Comparison of ENCODE assay signal across 7 mouse cellular contexts in the genomic region with DNA sequence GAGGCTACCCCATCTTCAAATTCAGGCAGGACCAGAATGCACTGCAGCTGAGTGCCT. TPM values are rescaled to one million over a fixed set of nuclear protein-coding genes. Genes with fewer than 3 reads are reported as not detected.
DNase-seq lines count a peak whose midpoint lies in the region; ATAC-seq and TF ChIP-seq lines count a peak whose summit lies in the region.

A gene (minus strand): TSS at position 35 of the 57 bp plus-strand sequence.

- no peak for TF ChIP-seq EP300 in CH12.LX (IDR thresholded peaks at IDR 0.05; ENCODE audit: low read length)

- no peak for DNase-seq in CH12.LX (ENCODE audit: extremely low read depth)
- DNase-seq in ES-E14 (ENCODE audit: low read depth, low spot score): no peak
- no peak for DNase-seq in hindbrain, embryonic 14.5 days (ENCODE audit: low spot score)
- no peak for DNase-seq in testis, postnatal 14 days (ENCODE audit: low spot score)
- DNase-seq in urinary bladder, postnatal 10 days (ENCODE audit: low spot score): no peak

- H3K9me3 ChIP-seq in CH12.LX (replicated peaks; ENCODE audit: low read length) (no peaks in the 10 kb centered on the region), ES-E14 (ENCODE audit: control insufficient read depth, insufficient read depth, low read depth, low read length) (no peaks in the 10 kb centered on the region)
- H3K9me3 ChIP-seq in forebrain, embryonic 16.5 days (ENCODE audit: control insufficient read depth, low read length): no peaks in the 10 kb centered on the region
- no peaks in the 10 kb centered on the region for H3K9me3 ChIP-seq in hindbrain, embryonic 14.5 days (ENCODE audit: control insufficient read depth, low read length)
- H3K9me3 ChIP-seq in liver, embryonic 16.5 days (replicated peaks; ENCODE audit: control insufficient read depth, low read length): no peaks in the 10 kb centered on the region

- H3K4me3 ChIP-seq in CH12.LX (replicated peaks in 1 of 3; ENCODE audit: low read depth in 2 of 3, low read length in 2 of 3, poor library complexity in 1 of 3) (peak within 1 kb of the TSS; percentile 77 to 89 (median 87)), ES-E14 (ENCODE audit: insufficient read depth in 1 of 2, low read depth in 1 of 2, low read length in 2 of 2, poor library complexity in 1 of 2, severe bottlenecking in 1 of 2) (peak within 1 kb of the TSS; percentile 76 to 87)
- peak within 1 kb of the TSS; percentile 65 for H3K4me3 ChIP-seq in forebrain, embryonic 16.5 days (replicated peaks; ENCODE audit: low read length)
- H3K4me3 ChIP-seq in hindbrain, embryonic 14.5 days (replicated peaks; ENCODE audit: low read length): peak within 1 kb of the TSS; percentile 56
- peak within 1 kb of the TSS; percentile 88 for H3K4me3 ChIP-seq in liver, embryonic 16.5 days (ENCODE audit: low read depth, low read length)

- in situ Hi-C loops in CH12.LX (cut with MboI; ENCODE audit: low pct_ligation_motif_present, low pct_unique_long_range_greater_than_20kb, low sequenced_read_pairs) (no loop called here), ES-E14 (cut with MboI; ENCODE audit: low sequenced_read_pairs in 2 of 2, unreplicated experiment in 2 of 2) (no loop called here)

- peak within 1 kb of the TSS; percentile 57 for H3K27ac ChIP-seq in CH12.LX (ENCODE audit: insufficient read depth, low read depth)
- no peak within 1 kb of the TSS for H3K27ac ChIP-seq in ES-E14 (ENCODE audit: insufficient read depth, low read depth, low read length, poor library complexity, severe bottlenecking)
- H3K27ac ChIP-seq in forebrain, embryonic 16.5 days (ENCODE audit: low read length): peak within 1 kb of the TSS; percentile 80
- H3K27ac ChIP-seq in hindbrain, embryonic 14.5 days: peak within 1 kb of the TSS; percentile 87
- H3K27ac ChIP-seq in liver, embryonic 16.5 days (ENCODE audit: low read length): peak within 1 kb of the TSS; percentile 75

- no peak for TF ChIP-seq RAD21 in CH12.LX (IDR thresholded peaks at IDR 0.05; ENCODE audit: low read depth, low read length)

- H3K36me3 ChIP-seq in CH12.LX (replicated peaks in 1 of 2; ENCODE audit: control insufficient read depth in 1 of 2, insufficient read depth in 1 of 2, low read length in 1 of 2) (peaks cover 45 to 69% of the 10 kb centered on the region in 2 experiments), ES-E14 (ENCODE audit: control insufficient read depth, insufficient read depth, low read length, poor library complexity, severe bottlenecking) (peaks cover 35% of the 10 kb centered on the region)
- H3K36me3 ChIP-seq in forebrain, embryonic 16.5 days (ENCODE audit: control insufficient read depth, insufficient read depth): peaks cover 4% of the 10 kb centered on the region; the same call in 1 of the 2 replicates
- peaks cover 78% of the 10 kb centered on the region for H3K36me3 ChIP-seq in hindbrain, embryonic 14.5 days (replicated peaks; ENCODE audit: control insufficient read depth, insufficient read depth)
- peaks cover 31% of the 10 kb centered on the region for H3K36me3 ChIP-seq in liver, embryonic 16.5 days (ENCODE audit: control insufficient read depth, insufficient read depth)

- no peak for ATAC-seq in forebrain, embryonic 16.5 days
- no peak for ATAC-seq in hindbrain, embryonic 14.5 days (ENCODE audit: low FRiP score)
- no peak for ATAC-seq in liver, embryonic 16.5 days (ENCODE audit: low read depth)

- H3K27me3 ChIP-seq in CH12.LX (replicated peaks): no peaks in the 10 kb centered on the region
- H3K27me3 ChIP-seq in forebrain, embryonic 16.5 days (replicated peaks; ENCODE audit: control insufficient read depth, insufficient read depth, low read length): no peaks in the 10 kb centered on the region
- no peaks in the 10 kb centered on the region for H3K27me3 ChIP-seq in hindbrain, embryonic 14.5 days (ENCODE audit: control insufficient read depth, insufficient read depth, low read length)
- H3K27me3 ChIP-seq in liver, embryonic 16.5 days (ENCODE audit: control insufficient read depth, insufficient read depth, low read depth, low read length): no peaks in the 10 kb centered on the region

- TF ChIP-seq POLR2A in CH12.LX (IDR thresholded peaks at IDR 0.05; ENCODE audit: low read depth, low read length): no peak

- peak within 1 kb of the TSS; percentile 71 for H3K4me2 ChIP-seq in CH12.LX (ENCODE audit: insufficient read depth, low read depth, poor library complexity, severe bottlenecking)
- H3K4me2 ChIP-seq in forebrain, embryonic 16.5 days (ENCODE audit: low read length): peak within 1 kb of the TSS; percentile 92
- peak within 1 kb of the TSS; percentile 92 for H3K4me2 ChIP-seq in hindbrain, embryonic 14.5 days (replicated peaks)
- peak within 1 kb of the TSS; percentile 97 for H3K4me2 ChIP-seq in liver, embryonic 16.5 days (ENCODE audit: low read depth, low read length)

- dilution Hi-C loops in CH12.LX (cut with MboI; ENCODE audit: extremely low pct_ligation_motif_present, extremely low pct_unique_long_range_greater_than_20kb, low sequenced_read_pairs): no loop called here

- H3K4me1 ChIP-seq in CH12.LX (ENCODE audit: control insufficient read depth in 1 of 2, insufficient read depth in 2 of 2) (peaks cover 21 to 66% of the 10 kb centered on the region in 2 experiments), ES-E14 (ENCODE audit: control insufficient read depth in 2 of 2, insufficient read depth in 2 of 2, low read length in 2 of 2, poor library complexity in 1 of 2) (peaks cover 0 to 1% of the 10 kb centered on the region in 2 experiments; a peak in 1 of 4 replicates)
- H3K4me1 ChIP-seq in forebrain, embryonic 16.5 days (replicated peaks; ENCODE audit: control insufficient read depth, insufficient read depth, low read length): peaks cover 19% of the 10 kb centered on the region
- H3K4me1 ChIP-seq in hindbrain, embryonic 14.5 days (replicated peaks; ENCODE audit: control insufficient read depth, insufficient read depth, low read length): peaks cover 16% of the 10 kb centered on the region
- H3K4me1 ChIP-seq in liver, embryonic 16.5 days (ENCODE audit: control insufficient read depth, low read depth, low read length): peaks cover 22% of the 10 kb centered on the region

- no peak for TF ChIP-seq CTCF in CH12.LX (conservative IDR thresholded peaks at IDR 0.05 in 1 of 2, IDR thresholded peaks at IDR 0.05 in 1 of 2; ENCODE audit: low read depth in 2 of 2, low read length in 2 of 2)

- peak within 1 kb of the TSS; percentile 90 for H3K9ac ChIP-seq in CH12.LX (ENCODE audit: insufficient read depth, low read depth)
- H3K9ac ChIP-seq in ES-E14 (ENCODE audit: insufficient read depth, low read depth, low read length, poor library complexity, severe bottlenecking): peak within 1 kb of the TSS; percentile 86
- H3K9ac ChIP-seq in forebrain, embryonic 16.5 days (replicated peaks; ENCODE audit: low read depth, low read length): peak within 1 kb of the TSS; percentile 85
- peak within 1 kb of the TSS; percentile 86 for H3K9ac ChIP-seq in hindbrain, embryonic 14.5 days
- peak within 1 kb of the TSS; percentile 85 for H3K9ac ChIP-seq in liver, embryonic 16.5 days (ENCODE audit: low read depth, low read length)

- peaks cover 15% of the 10 kb centered on the region for H3K79me2 ChIP-seq in CH12.LX (replicated peaks; ENCODE audit: control insufficient read depth, extremely low read depth, insufficient read depth, poor library complexity, severe bottlenecking)

TF ChIP-seq in CH12.LX, 34 proteins besides CTCF, POLR2A, EP300 and RAD21:
- no peak for TF ChIP-seq MAFK (IDR thresholded peaks at IDR 0.05; ENCODE audit: insufficient replicate concordance, low read length)
- no peak for TF ChIP-seq ELF1 (IDR thresholded peaks at IDR 0.05; ENCODE audit: low read depth, low read length)
- TF ChIP-seq HCFC1 (IDR thresholded peaks at IDR 0.05; ENCODE audit: low read depth, low read length): no peak
- TF ChIP-seq NRF1 (IDR thresholded peaks at IDR 0.05; ENCODE audit: low read depth, low read length): no peak
- no peak for TF ChIP-seq MXI1 (IDR thresholded peaks at IDR 0.05; ENCODE audit: low read depth, low read length)
- no peak for TF ChIP-seq MEF2A (IDR thresholded peaks at IDR 0.05; ENCODE audit: borderline replicate concordance, low read depth, low read length)
- no peak for TF ChIP-seq PAX5 (IDR thresholded peaks at IDR 0.05; ENCODE audit: low read length)
- no peak for TF ChIP-seq ZNF384 (IDR thresholded peaks at IDR 0.05; ENCODE audit: low read depth, low read length)
- no peak for TF ChIP-seq ZC3H11A (IDR thresholded peaks at IDR 0.05; ENCODE audit: low read depth, low read length)
- TF ChIP-seq ZKSCAN1 (IDR thresholded peaks at IDR 0.05; ENCODE audit: borderline replicate concordance, low read depth, low read length): no peak

TF ChIP-seq in ES-E14, 5 proteins besides CTCF, POLR2A, EP300 and RAD21:
- TF ChIP-seq MAFK (IDR thresholded peaks at IDR 0.05; ENCODE audit: insufficient read depth, low read depth, low read length) (no peak), HCFC1 (IDR thresholded peaks at IDR 0.05; ENCODE audit: borderline replicate concordance, insufficient read depth, low read length) (no peak), CHD2 (IDR thresholded peaks at IDR 0.05; ENCODE audit: low read depth, low read length) (no peak; the same call in 1 of the 2 replicates), ZC3H11A (IDR thresholded peaks at IDR 0.05; ENCODE audit: borderline replicate concordance, low read depth, low read length) (no peak)

RNA-seq across cellular contexts. Expression of the gene that starts here (rescaled TPM):
- total RNA-seq in CH12.LX (2012; rRNA removed) (12.4 and 12.7 TPM in 2 replicates), CH12.LX (2014; rRNA removed) (22.7 and 23.8 TPM in 2 replicates), ES-E14 (2012; rRNA removed) (4.1 and 7.0 TPM in 2 replicates)
- 31.8 and 33.8 TPM in 2 replicates for polyA plus RNA-seq in CH12.LX (2012; ENCODE audit: insufficient read length, low read depth)
- polyA plus RNA-seq in forebrain, embryonic 16.5 days (2015; fragmentation: Nextera tagmentation; extraction: Ambion mirVana): 31.0 and 35.2 TPM in 2 replicates
- polyA plus RNA-seq in hindbrain, embryonic 14.5 days (2014; fragmentation: Nextera tagmentation; extraction: Ambion mirVana): 27.6 and 28.1 TPM in 2 replicates
- 4.8 and 5.6 TPM in 2 replicates for polyA plus RNA-seq in liver, embryonic 16.5 days (2015; fragmentation: Nextera tagmentation; extraction: Ambion mirVana)
